Mouse (Mus musculus): Measurements from ENCODE around the gene Apoa2. TPM values are rescaled to one million over a fixed set of nuclear protein-coding genes. Genes with fewer than 3 reads are reported as not detected.

Apoa2 gene
- total RNA-seq, 2 experiments from 2014 or later, result 4.2 TPM; not detected in 1

GRCm38 (mm10) chr1:171262594-171263130 is 37.8 kb downstream of the Apoa2 start:
- peak; percentile 58 for DNase-seq

DNA sequence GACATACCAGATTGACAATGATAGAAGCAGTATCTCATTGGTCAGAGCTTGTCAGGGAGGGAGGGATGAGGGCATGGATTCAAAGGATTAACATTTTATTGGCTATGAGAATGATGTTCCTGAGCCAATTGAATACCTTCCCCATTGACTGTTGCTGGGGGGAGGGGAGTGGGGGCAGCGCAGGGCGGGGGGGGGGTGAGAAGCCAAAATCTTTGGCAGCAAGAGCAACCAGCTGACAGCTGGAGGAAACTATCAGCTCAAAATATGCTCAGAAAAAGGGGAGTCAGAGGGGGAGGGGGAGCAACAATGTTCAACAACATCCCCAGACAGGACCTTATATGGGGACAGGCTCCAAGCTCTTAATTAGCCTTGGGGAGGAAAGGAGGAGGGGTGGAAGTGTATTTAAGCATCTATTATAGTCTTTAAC is 38.3 kb downstream of the Apoa2 start:
- DNase-seq, result no peak

DNA sequence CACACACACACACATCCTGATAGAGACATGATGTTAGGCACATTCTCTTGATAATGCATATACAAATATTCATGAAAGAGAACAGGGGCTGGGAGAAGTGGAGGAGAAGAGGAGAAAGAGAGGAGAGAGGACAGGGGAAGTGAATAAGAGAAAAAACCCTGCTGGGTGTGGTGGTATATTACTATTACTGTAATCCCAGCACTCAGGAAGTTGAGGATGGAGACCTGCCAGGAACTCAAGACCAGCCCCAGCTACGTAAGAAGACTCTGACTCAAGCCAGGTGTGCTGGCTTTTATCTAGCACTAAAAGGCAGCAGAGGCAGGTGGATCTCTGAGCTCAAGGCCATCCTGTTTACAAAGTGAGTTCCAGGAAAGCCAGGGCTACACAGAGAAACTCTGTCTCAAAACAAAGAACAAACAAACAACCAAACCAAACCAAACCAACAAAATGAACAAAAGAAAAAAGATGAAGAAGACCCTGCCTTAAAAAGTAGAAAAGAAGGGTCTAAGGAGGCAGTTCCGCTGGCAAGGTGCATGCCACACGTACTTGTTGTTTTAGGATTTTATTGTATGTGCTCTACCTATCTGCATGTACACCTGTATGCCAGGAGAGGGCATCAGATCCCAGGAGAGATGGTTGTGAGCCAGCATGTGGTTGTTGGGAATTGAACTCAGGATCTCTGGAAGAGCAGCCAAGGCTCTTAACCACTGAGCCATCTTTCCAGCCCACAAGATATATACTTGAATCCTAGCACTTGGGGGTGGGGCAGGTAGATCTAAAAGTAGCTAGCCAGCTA is 39.0 kb downstream of the Apoa2 start:
- no peak for DNase-seq

- DNase-seq, result no peak
Measured at GRCm38 (mm10) chr1:171265971-171266744, 41.3 kb downstream of the Apoa2 start.

DNA sequence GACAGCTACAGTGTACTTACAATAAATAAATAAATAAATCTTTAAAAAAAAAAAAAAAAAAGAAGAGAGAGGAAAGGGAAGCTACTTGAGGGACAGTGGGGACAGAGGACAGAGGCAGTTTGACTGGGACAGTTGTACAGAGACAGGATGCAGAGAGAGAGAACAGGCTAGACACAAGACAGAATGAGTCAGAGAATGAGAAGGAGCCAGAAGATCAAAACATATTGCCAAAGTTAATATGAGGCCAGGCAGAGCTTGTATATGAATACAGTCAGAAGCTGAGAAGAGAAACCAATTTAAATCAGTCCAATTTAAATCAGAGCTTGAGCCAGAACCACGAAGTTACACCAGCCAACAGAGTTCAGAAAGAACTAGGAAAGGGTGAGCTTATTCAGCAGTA is 43.5 kb downstream of the Apoa2 start:
- no peak for DNase-seq

- DNase-seq, result peak; percentile 97
Measured at GRCm38 (mm10) chr1:171269848-171270572, 45.2 kb downstream of the Apoa2 start, which contains the start of gene B4galt3. Gene B4galt3 (plus strand): TSS chr1:171270328.

DNA sequence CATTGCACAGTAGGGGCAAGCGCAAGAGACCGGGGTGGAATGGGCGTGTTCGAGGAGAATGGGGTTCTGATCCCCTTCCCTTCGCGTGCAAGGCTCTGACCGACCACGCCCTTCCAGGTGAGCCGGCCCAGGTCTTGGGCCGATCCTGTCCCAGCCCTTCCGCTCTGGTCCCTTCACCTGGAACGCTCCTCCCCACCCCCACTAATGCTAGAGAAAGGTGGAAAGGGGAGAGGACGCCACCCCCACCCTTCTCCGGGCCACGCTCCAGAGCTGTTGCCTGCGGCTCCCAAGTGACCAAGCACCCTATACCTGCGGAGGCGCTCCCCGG is 45.7 kb downstream of the Apoa2 start:
- DNase-seq, result no peak

DNA sequence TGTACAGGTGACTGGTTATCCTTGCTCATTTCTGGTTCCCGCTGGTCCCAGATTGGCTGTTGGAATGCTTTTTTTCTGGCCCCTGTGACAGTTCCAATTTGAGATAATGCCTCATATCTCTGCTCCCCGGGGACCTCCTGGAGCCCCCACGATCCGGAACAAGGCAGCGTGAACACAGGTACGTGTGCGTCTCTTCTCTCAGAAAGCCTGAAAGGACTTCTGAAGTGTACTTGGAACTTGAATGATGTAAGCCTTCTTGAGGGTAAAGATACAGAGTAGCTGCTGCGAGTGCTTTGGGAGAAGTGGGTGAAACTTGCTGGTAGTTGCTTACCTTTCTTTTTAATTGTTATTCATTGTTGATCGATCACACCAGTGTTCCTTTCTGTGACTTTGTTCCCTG is 46.3 kb downstream of the Apoa2 start:
- DNase-seq, result no peak

- DNase-seq, result peak; percentile 4
Measured at GRCm38 (mm10) chr1:171271622-171272021, 46.8 kb downstream of the Apoa2 start.

GRCm38 (mm10) chr1:171272086-171272485 is 47.2 kb downstream of the Apoa2 start:
- no peak for DNase-seq

- no peak for DNase-seq
Measured at GRCm38 (mm10) chr1:171274171-171274570, 49.3 kb downstream of the Apoa2 start.

DNA sequence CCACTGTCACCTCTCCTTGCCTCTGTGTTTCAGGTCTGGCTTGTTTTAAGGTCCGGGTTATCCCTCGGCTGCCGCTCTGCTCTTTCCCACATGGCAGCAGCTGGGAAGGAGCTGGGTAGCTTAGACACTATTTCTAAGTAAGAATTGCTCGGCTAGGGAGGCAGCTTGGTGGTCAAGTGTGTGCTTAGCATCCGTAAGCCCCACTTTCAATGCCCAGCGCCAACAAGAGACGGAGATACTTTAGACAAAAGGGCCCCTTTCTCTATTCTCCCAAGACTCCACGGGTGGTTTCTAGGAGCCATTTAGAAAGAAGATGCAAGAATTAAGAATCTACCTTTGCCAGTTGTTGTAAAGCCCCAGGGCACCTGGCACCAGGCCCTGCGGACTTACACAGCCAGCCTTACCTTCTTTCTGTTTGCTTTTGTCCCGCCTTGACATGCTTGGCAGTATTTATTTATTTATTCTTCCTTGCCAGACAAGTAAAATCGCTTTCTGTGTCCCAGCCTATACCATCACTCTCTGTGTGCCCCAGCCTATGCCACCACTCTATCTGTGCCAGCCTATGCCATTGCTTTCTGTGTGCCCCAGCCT is 50.4 kb downstream of the Apoa2 start:
- DNase-seq, result no peak

Other genes starting within 250 kb of the Apoa2 start
- gene Fcgr2b, start 248.5 kb upstream of the Apoa2 start, total RNA-seq (2021), result 1 to 10 TPM; 6.2 to 6.9 TPM
- gene Fcgr4, start 206.1 kb upstream of the Apoa2 start, total RNA-seq (2021), result under 1 TPM; 0.19 to 0.41 TPM
- 1 to 10 TPM; 9.3 to 9.4 TPM for gene Fcgr3, start 160.1 kb upstream of the Apoa2 start, total RNA-seq (2021)
- gene Cfap126, start 111.1 kb upstream of the Apoa2 start, total RNA-seq (2021), result 1 to 10 TPM; 1.2 to 1.8 TPM
- 100 to 1,000 TPM; 568 to 707 TPM for gene Sdhc, start 74.5 kb upstream of the Apoa2 start, total RNA-seq (2021)
- gene Mpz, start 74.3 kb upstream of the Apoa2 start, total RNA-seq (2021), result 100 to 1,000 TPM; 478 to 752 TPM
- gene Pcp4l1, start 28.8 kb upstream of the Apoa2 start, total RNA-seq (2021), result 10 to 100 TPM; 11.6 to 11.8 TPM
- gene Nr1i3, start 11.1 kb upstream of the Apoa2 start, total RNA-seq (2021), result not detected
- 10 to 100 TPM; 42.2 to 44.7 TPM for gene Tomm40l, start 2.5 kb upstream of the Apoa2 start, total RNA-seq (2021)
- 10 to 100 TPM; 10.4 to 13.3 TPM for gene Fcer1g, start 9.3 kb downstream of the Apoa2 start, total RNA-seq (2021)
- 1 to 10 TPM; 3.9 to 8.0 TPM for gene Adamts4, start 25.4 kb downstream of the Apoa2 start, total RNA-seq (2021)
- gene Ndufs2, start 26.3 kb downstream of the Apoa2 start, total RNA-seq (2021), result 100 to 1,000 TPM; 468 to 578 TPM
- gene B4galt3, start 45.3 kb downstream of the Apoa2 start, total RNA-seq (2021), result 10 to 100 TPM; 11.0 to 17.6 TPM
- gene Ppox, start 56.1 kb downstream of the Apoa2 start, total RNA-seq (2021), result 10 to 100 TPM; 11.6 to 15.1 TPM
- gene Usp21, start 62.9 kb downstream of the Apoa2 start, total RNA-seq (2021), result 10 to 100 TPM; 15.3 to 19.7 TPM
- gene Ufc1, start 70.0 kb downstream of the Apoa2 start, total RNA-seq (2021), result 10 to 100 TPM; 81.8 to 87.9 TPM
- gene Dedd, start 104.1 kb downstream of the Apoa2 start, total RNA-seq (2021), result 10 to 100 TPM; 30.3 to 31.2 TPM
- 10 to 100 TPM; 20.1 to 22.5 TPM for gene Nit1, start 120.6 kb downstream of the Apoa2 start, total RNA-seq (2021)
- gene Pfdn2, start 120.6 kb downstream of the Apoa2 start, total RNA-seq (2021), result 100 to 1,000 TPM; 104 to 113 TPM
- under 1 TPM; 0.31 to 0.61 TPM for gene Klhdc9, start 135.7 kb downstream of the Apoa2 start, total RNA-seq (2021)
- under 1 TPM; 0.07 to 0.20 TPM for gene Nectin4, start 145.0 kb downstream of the Apoa2 start, total RNA-seq (2021)
- 1 to 10 TPM; 1.7 to 2.3 TPM for gene Arhgap30, start 163.9 kb downstream of the Apoa2 start, total RNA-seq (2021)
- gene Usf1, start 186.3 kb downstream of the Apoa2 start, total RNA-seq (2021), result 10 to 100 TPM; 31.5 to 32.4 TPM
- gene Tstd1, start 193.8 kb downstream of the Apoa2 start, total RNA-seq (2021), result under 1 TPM; 0.82 to 0.90 TPM
- gene F11r, start 212.5 kb downstream of the Apoa2 start, total RNA-seq (2021), result 10 to 100 TPM; 13.9 to 15.0 TPM